Mouse (Mus musculus): ENCODE data around the gene Adh4. TPM values are rescaled to one million over a fixed set of nuclear protein-coding genes. Genes with fewer than 3 reads are reported as not detected.
"Not testable (repeated sequence)": the region's sequence is repeated elsewhere in the genome, so short reads cannot be mapped to it uniquely, and the experiment has no call there.

Gene Adh4
- polyA plus RNA-seq, 1 experiment from 2014 or later: not detected

- ATAC-seq (ENCODE audit: low FRiP score): no peak
- WGBS: 92% methylated on average over 10 of the region's 10 CpGs
- Histone ChIP-seq H3K36me3 (replicated peaks) (peaks cover 92% of the 10 kb centered on the region), H3K4me2 (no peak overlapping the region), H3K27me3 (no peaks in the 10 kb centered on the region), H3K27ac (no peak overlapping the region), H3K4me1 (no peaks in the 10 kb centered on the region), H3K9me3 (no peaks in the 10 kb centered on the region), H3K4me3 (replicated peaks) (no peak overlapping the region), H3K9ac (no peak overlapping the region)
Observed at GRCm38 (mm10) chr3:138452169-138452568, 36.9 kb downstream of the Adh4 start.

GRCm38 (mm10) chr3:138454234-138454633 lies 39.0 kb downstream of the Adh4 start:
- ATAC-seq (ENCODE audit: low FRiP score): no peak
- 95% methylated on average over 1 of the region's 1 CpGs for WGBS
- Histone ChIP-seq H3K9me3 (no peaks in the 10 kb centered on the region), H3K36me3 (replicated peaks) (peaks cover 96% of the 10 kb centered on the region), H3K9ac (no peak overlapping the region), H3K4me1 (no peaks in the 10 kb centered on the region), H3K4me3 (replicated peaks) (no peak overlapping the region), H3K4me2 (no peak overlapping the region), H3K27me3 (no peaks in the 10 kb centered on the region), H3K27ac (no peak overlapping the region)

GRCm38 (mm10) chr3:138454711-138455435 lies 39.6 kb downstream of the Adh4 start:
- no peak overlapping the region for H3K27ac ChIP-seq
- no peak for ATAC-seq (ENCODE audit: low FRiP score)
- H3K36me3 ChIP-seq (replicated peaks): peaks cover 95% of the 10 kb centered on the region

GRCm38 (mm10) chr3:138458441-138458840 lies 43.2 kb downstream of the Adh4 start:
- H3K27ac ChIP-seq: no peak overlapping the region
- no peaks in the 10 kb centered on the region for H3K27me3 ChIP-seq
- H3K4me2 ChIP-seq: no peak overlapping the region
- no peak overlapping the region for H3K4me3 ChIP-seq (replicated peaks)
- no peak for ATAC-seq (ENCODE audit: low FRiP score)
- 94% methylated on average over 3 of the region's 3 CpGs for WGBS
- no peaks in the 10 kb centered on the region for H3K9me3 ChIP-seq
- H3K36me3 ChIP-seq (replicated peaks): peaks cover 90% of the 10 kb centered on the region
- H3K9ac ChIP-seq: no peak overlapping the region
- H3K4me1 ChIP-seq: no peaks in the 10 kb centered on the region

More at GRCm38 (mm10) chr3:138454711-138455435, 39.6 kb downstream of the Adh4 start:
- no peak overlapping the region for H3K4me2 ChIP-seq
- H3K9ac ChIP-seq: no peak overlapping the region
- no peak overlapping the region for H3K4me3 ChIP-seq (replicated peaks)
- no peaks in the 10 kb centered on the region for H3K27me3 ChIP-seq
- H3K9me3 ChIP-seq: no peaks in the 10 kb centered on the region
- no peaks in the 10 kb centered on the region for H3K4me1 ChIP-seq
- WGBS: 95% methylated on average over 13 of the region's 13 CpGs

- Histone ChIP-seq H3K4me2 (no peak overlapping the region), H3K9me3 (no peaks in the 10 kb centered on the region), H3K4me3 (replicated peaks) (no peak overlapping the region), H3K27me3 (no peaks in the 10 kb centered on the region), H3K36me3 (replicated peaks) (peaks cover 89% of the 10 kb centered on the region), H3K9ac (no peak overlapping the region), H3K4me1 (no peaks in the 10 kb centered on the region), H3K27ac (no peak overlapping the region)
- WGBS: 85% methylated on average over 13 of the region's 13 CpGs
- ATAC-seq (ENCODE audit: low FRiP score): no peak
Observed at GRCm38 (mm10) chr3:138460260-138460659, 45.0 kb downstream of the Adh4 start.

- H3K4me1 ChIP-seq: no peaks in the 10 kb centered on the region
- no peak overlapping the region for H3K4me2 ChIP-seq
- H3K36me3 ChIP-seq (replicated peaks): peaks cover 89% of the 10 kb centered on the region
- no peaks in the 10 kb centered on the region for H3K9me3 ChIP-seq
- no peak overlapping the region for H3K9ac ChIP-seq
- 83% methylated on average over 3 of the region's 3 CpGs for WGBS
- no peaks in the 10 kb centered on the region for H3K27me3 ChIP-seq
- no peak for ATAC-seq (ENCODE audit: low FRiP score)
- H3K4me3 ChIP-seq (replicated peaks): no peak overlapping the region
- H3K27ac ChIP-seq: no peak overlapping the region
Observed at GRCm38 (mm10) chr3:138461832-138462231, 46.6 kb downstream of the Adh4 start.

GRCm38 (mm10) chr3:138463137-138463536 lies 47.9 kb downstream of the Adh4 start:
- WGBS: 82% methylated on average over 2 of the region's 2 CpGs
- peaks cover 86% of the 10 kb centered on the region for H3K36me3 ChIP-seq (replicated peaks)
- ATAC-seq (ENCODE audit: low FRiP score): peak; percentile 51; the same call in 1 of the 2 replicates

GRCm38 (mm10) chr3:138463807-138464206 lies 48.5 kb downstream of the Adh4 start:
- H3K9me3 ChIP-seq: no peaks in the 10 kb centered on the region
- ATAC-seq (ENCODE audit: low FRiP score): no peak
- H3K27me3 ChIP-seq: no peaks in the 10 kb centered on the region
- H3K27ac ChIP-seq: no peak overlapping the region
- WGBS: 89% methylated on average over 6 of the region's 6 CpGs
- no peaks in the 10 kb centered on the region for H3K4me1 ChIP-seq
- no peak overlapping the region for H3K4me2 ChIP-seq
- no peak overlapping the region for H3K4me3 ChIP-seq (replicated peaks)
- H3K36me3 ChIP-seq (replicated peaks): peaks cover 84% of the 10 kb centered on the region
- H3K9ac ChIP-seq: no peak overlapping the region

More at GRCm38 (mm10) chr3:138463137-138463536, 47.9 kb downstream of the Adh4 start:
- H3K4me1 ChIP-seq: no peaks in the 10 kb centered on the region
- H3K9me3 ChIP-seq: no peaks in the 10 kb centered on the region
- H3K27me3 ChIP-seq: no peaks in the 10 kb centered on the region
- no peak overlapping the region for H3K4me3 ChIP-seq (replicated peaks)
- H3K9ac ChIP-seq: no peak overlapping the region
- no peak overlapping the region for H3K27ac ChIP-seq
- no peak overlapping the region for H3K4me2 ChIP-seq

- no peak for ATAC-seq (ENCODE audit: low FRiP score)
- WGBS: 88% methylated on average over 16 of the region's 16 CpGs
- Histone ChIP-seq H3K27me3 (no peaks in the 10 kb centered on the region), H3K4me2 (no peak overlapping the region), H3K4me1 (no peaks in the 10 kb centered on the region), H3K9me3 (no peaks in the 10 kb centered on the region), H3K27ac (no peak overlapping the region), H3K9ac (no peak overlapping the region), H3K4me3 (replicated peaks) (no peak overlapping the region), H3K36me3 (replicated peaks) (peaks cover 83% of the 10 kb centered on the region)
Observed at GRCm38 (mm10) chr3:138464573-138465147, 49.4 kb downstream of the Adh4 start.

- H3K9me3 ChIP-seq; H3K27ac ChIP-seq; H3K4me1 ChIP-seq; H3K27me3 ChIP-seq; ATAC-seq (ENCODE audit: low FRiP score); H3K9ac ChIP-seq; H3K4me3 ChIP-seq (replicated peaks); H3K4me2 ChIP-seq: not testable (repeated sequence)
- peaks cover 80% of the 10 kb centered on the region for H3K36me3 ChIP-seq (replicated peaks)
- WGBS: 92% methylated on average over 1 of the region's 1 CpGs
Observed at GRCm38 (mm10) chr3:138466656-138467055, 51.4 kb downstream of the Adh4 start.

- no peaks in the 10 kb centered on the region for H3K9me3 ChIP-seq
- no peak overlapping the region for H3K9ac ChIP-seq
- H3K4me3 ChIP-seq (replicated peaks): no peak overlapping the region
- WGBS: 93% methylated on average over 3 of the region's 3 CpGs
- no peak overlapping the region for H3K4me2 ChIP-seq
- H3K4me1 ChIP-seq: no peaks in the 10 kb centered on the region
- ATAC-seq (ENCODE audit: low FRiP score): no peak
- no peaks in the 10 kb centered on the region for H3K27me3 ChIP-seq
- no peak overlapping the region for H3K27ac ChIP-seq
- H3K36me3 ChIP-seq (replicated peaks): peaks cover 67% of the 10 kb centered on the region
Observed at GRCm38 (mm10) chr3:138471066-138471465, 55.8 kb downstream of the Adh4 start.

- Histone ChIP-seq H3K36me3 (replicated peaks) (peaks cover 28% of the 10 kb centered on the region), H3K4me2 (no peak overlapping the region), H3K27ac (no peak overlapping the region), H3K9me3 (no peaks in the 10 kb centered on the region), H3K4me1 (peaks cover 5% of the 10 kb centered on the region; the same call in 1 of the 2 replicates), H3K4me3 (replicated peaks) (no peak overlapping the region), H3K9ac (no peak overlapping the region), H3K27me3 (no peaks in the 10 kb centered on the region)
- no peak for ATAC-seq (ENCODE audit: low FRiP score)
- WGBS: 95% methylated on average over 8 of the region's 8 CpGs
Observed at GRCm38 (mm10) chr3:138479489-138479888, 64.2 kb downstream of the Adh4 start.
